Mouse (Mus musculus): ENCODE data around the gene Tank. TPM values are rescaled to one million over a fixed set of nuclear protein-coding genes. Genes with fewer than 3 reads are reported as not detected.
A peak's percentile ranks its signal among the peaks of the same experiment; 100 is the strongest.

Tank gene
- total and polyA plus RNA-seq, 2 experiments, result 4.2 to 12.4 TPM

- Histone ChIP-seq H3K4me3 (ENCODE audit: insufficient read depth, low read depth, low read length) (peak overlapping the region; percentile 75; the same call in 1 of the 2 replicates), H3K27me3 (ENCODE audit: control insufficient read depth, insufficient read depth, low read length) (no peaks in the 10 kb centered on the region), H3K79me2 (ENCODE audit: control insufficient read depth, insufficient read depth, low read length) (peaks cover 9% of the 10 kb centered on the region; the same call in 1 of the 2 replicates), H3K27ac (replicated peaks; ENCODE audit: insufficient read depth, low read depth, low read length) (no peak overlapping the region), H3K4me1 (ENCODE audit: control insufficient read depth, insufficient read depth, low read length) (peaks cover 6% of the 10 kb centered on the region), H3K9ac (ENCODE audit: low read depth, low read length) (no peak overlapping the region), H3K36me3 (ENCODE audit: control insufficient read depth, insufficient read depth, low read length) (no peaks in the 10 kb centered on the region)
- 16% methylated on average over 5 of the region's 5 CpGs for WGBS
- no peak for DNase-seq (ENCODE audit: extremely low read depth, low read depth, low spot score)
- no peak for TF ChIP-seq POLR2A (IDR thresholded peaks at IDR 0.05; ENCODE audit: extremely low read depth, insufficient read depth, low read length)
- TF ChIP-seq CTCF (IDR thresholded peaks at IDR 0.05; ENCODE audit: low read depth, low read length), result no peak
These were observed 14.3 kb downstream of the Tank start for GRCm38 (mm10) chr2:61592699-61593029.

GRCm38 (mm10) chr2:61593030-61593811 is 14.8 kb downstream of the Tank start:
- DNase-seq (ENCODE audit: extremely low read depth, low read depth, low spot score), result peak; percentile 90

GRCm38 (mm10) chr2:61593871-61594304 is 15.5 kb downstream of the Tank start:
- Histone ChIP-seq H3K79me2 (ENCODE audit: control insufficient read depth, insufficient read depth, low read length) (peaks cover 10% of the 10 kb centered on the region; the same call in 1 of the 2 replicates), H3K4me1 (ENCODE audit: control insufficient read depth, insufficient read depth, low read length) (peaks cover 6% of the 10 kb centered on the region), H3K36me3 (ENCODE audit: control insufficient read depth, insufficient read depth, low read length) (no peaks in the 10 kb centered on the region), H3K27ac (replicated peaks; ENCODE audit: insufficient read depth, low read depth, low read length) (peak overlapping the region; percentile 85), H3K27me3 (ENCODE audit: control insufficient read depth, insufficient read depth, low read length) (no peaks in the 10 kb centered on the region), H3K9ac (ENCODE audit: low read depth, low read length) (peak overlapping the region; percentile 81), H3K4me3 (ENCODE audit: insufficient read depth, low read depth, low read length) (peak overlapping the region; percentile 75)
- no peak for DNase-seq (ENCODE audit: extremely low read depth, low read depth, low spot score)
- 3% methylated on average over 12 of the region's 12 CpGs for WGBS
- no peak for TF ChIP-seq CTCF (IDR thresholded peaks at IDR 0.05; ENCODE audit: low read depth, low read length)
- TF ChIP-seq POLR2A (IDR thresholded peaks at IDR 0.05; ENCODE audit: extremely low read depth, insufficient read depth, low read length), result no peak

More at GRCm38 (mm10) chr2:61593030-61593811, 14.8 kb downstream of the Tank start:
- TF ChIP-seq POLR2A (IDR thresholded peaks at IDR 0.05; ENCODE audit: extremely low read depth, insufficient read depth, low read length) (peak; percentile 92), CTCF (IDR thresholded peaks at IDR 0.05; ENCODE audit: low read depth, low read length) (no peak)
- Histone ChIP-seq H3K79me2 (ENCODE audit: control insufficient read depth, insufficient read depth, low read length) (peaks cover 10% of the 10 kb centered on the region; the same call in 1 of the 2 replicates), H3K4me1 (ENCODE audit: control insufficient read depth, insufficient read depth, low read length) (peaks cover 6% of the 10 kb centered on the region), H3K36me3 (ENCODE audit: control insufficient read depth, insufficient read depth, low read length) (no peaks in the 10 kb centered on the region), H3K9ac (ENCODE audit: low read depth, low read length) (peak overlapping the region; percentile 82), H3K4me3 (ENCODE audit: insufficient read depth, low read depth, low read length) (peak overlapping the region; percentile 75), H3K27me3 (ENCODE audit: control insufficient read depth, insufficient read depth, low read length) (no peaks in the 10 kb centered on the region), H3K27ac (replicated peaks; ENCODE audit: insufficient read depth, low read depth, low read length) (peak overlapping the region; percentile 85)
- under 1% methylated on average over 62 of the region's 62 CpGs for WGBS

- no peaks in the 10 kb centered on the region; the same call in 1 of the 2 replicates for H3K36me3 ChIP-seq (ENCODE audit: control insufficient read depth, insufficient read depth, low read length)
- DNase-seq (ENCODE audit: extremely low read depth, low read depth, low spot score), result no peak
- H3K9ac ChIP-seq (ENCODE audit: low read depth, low read length), result no peak overlapping the region
- H3K4me1 ChIP-seq (ENCODE audit: control insufficient read depth, insufficient read depth, low read length), result peaks cover under 1% of the 10 kb centered on the region; the same call in 1 of the 2 replicates
- H3K79me2 ChIP-seq (ENCODE audit: control insufficient read depth, insufficient read depth, low read length), result peaks cover 10% of the 10 kb centered on the region; the same call in 1 of the 2 replicates
- no peak overlapping the region for H3K4me3 ChIP-seq (ENCODE audit: insufficient read depth, low read depth, low read length)
- TF ChIP-seq POLR2A (IDR thresholded peaks at IDR 0.05; ENCODE audit: extremely low read depth, insufficient read depth, low read length) (no peak), CTCF (IDR thresholded peaks at IDR 0.05; ENCODE audit: low read depth, low read length) (no peak)
- WGBS, result 91% methylated on average over 1 of the region's 1 CpGs
- no peak overlapping the region for H3K27ac ChIP-seq (replicated peaks; ENCODE audit: insufficient read depth, low read depth, low read length)
- H3K27me3 ChIP-seq (ENCODE audit: control insufficient read depth, insufficient read depth, low read length), result no peaks in the 10 kb centered on the region
These were observed 21.3 kb downstream of the Tank start for GRCm38 (mm10) chr2:61599730-61600129.

GRCm38 (mm10) chr2:61603461-61603860 is 25.1 kb downstream of the Tank start:
- no peaks in the 10 kb centered on the region for H3K4me1 ChIP-seq (ENCODE audit: control insufficient read depth, insufficient read depth, low read length)
- 92% methylated on average over 3 of the region's 3 CpGs for WGBS
- H3K36me3 ChIP-seq (ENCODE audit: control insufficient read depth, insufficient read depth, low read length), result peaks cover 2% of the 10 kb centered on the region
- TF ChIP-seq POLR2A (IDR thresholded peaks at IDR 0.05; ENCODE audit: extremely low read depth, insufficient read depth, low read length) (no peak), CTCF (IDR thresholded peaks at IDR 0.05; ENCODE audit: low read depth, low read length) (no peak)
- H3K4me3 ChIP-seq (ENCODE audit: insufficient read depth, low read depth, low read length), result no peak overlapping the region
- H3K27ac ChIP-seq (replicated peaks; ENCODE audit: insufficient read depth, low read depth, low read length), result no peak overlapping the region
- no peak overlapping the region for H3K9ac ChIP-seq (ENCODE audit: low read depth, low read length)
- no peak for DNase-seq (ENCODE audit: extremely low read depth, low read depth, low spot score)
- no peaks in the 10 kb centered on the region for H3K27me3 ChIP-seq (ENCODE audit: control insufficient read depth, insufficient read depth, low read length)
- H3K79me2 ChIP-seq (ENCODE audit: control insufficient read depth, insufficient read depth, low read length), result peaks cover 9% of the 10 kb centered on the region; the same call in 1 of the 2 replicates

GRCm38 (mm10) chr2:61606942-61607341 is 28.6 kb downstream of the Tank start:
- H3K27ac ChIP-seq (replicated peaks; ENCODE audit: insufficient read depth, low read depth, low read length), result no peak overlapping the region
- no peak overlapping the region for H3K4me3 ChIP-seq (ENCODE audit: insufficient read depth, low read depth, low read length)
- peaks cover 2% of the 10 kb centered on the region for H3K36me3 ChIP-seq (ENCODE audit: control insufficient read depth, insufficient read depth, low read length)
- H3K27me3 ChIP-seq (ENCODE audit: control insufficient read depth, insufficient read depth, low read length), result no peaks in the 10 kb centered on the region
- no peak overlapping the region for H3K9ac ChIP-seq (ENCODE audit: low read depth, low read length)
- TF ChIP-seq POLR2A (IDR thresholded peaks at IDR 0.05; ENCODE audit: extremely low read depth, insufficient read depth, low read length) (no peak), CTCF (IDR thresholded peaks at IDR 0.05; ENCODE audit: low read depth, low read length) (no peak)
- no peak for DNase-seq (ENCODE audit: extremely low read depth, low read depth, low spot score)
- 96% methylated on average over 1 of the region's 1 CpGs for WGBS
- no peaks in the 10 kb centered on the region for H3K4me1 ChIP-seq (ENCODE audit: control insufficient read depth, insufficient read depth, low read length)
- peaks cover 8% of the 10 kb centered on the region; the same call in 1 of the 2 replicates for H3K79me2 ChIP-seq (ENCODE audit: control insufficient read depth, insufficient read depth, low read length)

Measured in liver, adult 2 months (tissue).